Mouse (Mus musculus) midbrain, postnatal 0 days (tissue): ENCODE results near the gene Supt5. TPM values are rescaled to one million over a fixed set of nuclear protein-coding genes. Genes with fewer than 3 reads are reported as not detected.

Source experiments
- ATAC-seq: fragments of 200-750 bp; cut with Nextera tagmentation; 2 replicates; pipeline ENCODE4 v1.8.0; 2017; ENCODE audit warnings: moderate number of reproducible peaks, mild to moderate bottlenecking, moderate TSS enrichment, moderate library complexity; ENCODE audit not compliant: low FRiP score
- DNase-seq: peaks from one replicate; pipeline ENCODE4 v3.0.0-alpha.2; 2015; ENCODE audit warnings: low spot score
- H3K27ac ChIP-seq: fragments of 300-500 bp; sonication (generic); 2 replicates; pipeline ENCODE4 v1.5.1; 2014; ENCODE audit warnings: low read depth, mild to moderate bottlenecking, low read length, mixed read lengths
- H3K27me3 ChIP-seq: fragments of 300-500 bp; sonication (generic); 2 replicates; pipeline ENCODE4 v1.6.1; 2014; ENCODE audit warnings: low read length, control low read depth, mixed read lengths; ENCODE audit not compliant: insufficient read depth
- H3K36me3 ChIP-seq: fragments of 300-500 bp; sonication (generic); 2 replicates; pipeline ENCODE4 v1.6.1; 2014; ENCODE audit warnings: low read length, control low read depth, mixed read lengths; ENCODE audit not compliant: insufficient read depth
- H3K4me1 ChIP-seq: fragments of 300-500 bp; sonication (generic); 2 replicates; pipeline ENCODE4 v1.6.1; 2014; ENCODE audit warnings: mild to moderate bottlenecking, control low read depth, antibody characterized with exemption, low read length, mixed read lengths; ENCODE audit not compliant: insufficient read depth
- H3K4me2 ChIP-seq: fragments of 300-500 bp; sonication (generic); 2 replicates; pipeline ENCODE4 v1.6.1; 2014; ENCODE audit warnings: low read depth, mild to moderate bottlenecking, low read length, mixed read lengths; ENCODE audit not compliant: poor library complexity, severe bottlenecking
- H3K4me3 ChIP-seq: fragments of 300-500 bp; sonication (generic); 2 replicates; pipeline ENCODE4 v1.5.1; 2014; ENCODE audit warnings: low read depth, mild to moderate bottlenecking, low read length, moderate library complexity
- H3K9ac ChIP-seq: fragments of 300-500 bp; sonication (generic); replicated peaks from 2 replicates; pipeline ENCODE4 v1.6.1; 2014; ENCODE audit warnings: mild to moderate bottlenecking, low read length, moderate library complexity, mixed read lengths; ENCODE audit not compliant: poor library complexity, severe bottlenecking
- H3K9me3 ChIP-seq: fragments of 300-500 bp; sonication (generic); 2 replicates; pipeline ENCODE4 v1.6.1; 2016; ENCODE audit warnings: low read length, control low read depth
- CTCF ChIP-seq: IDR thresholded peaks from 2 replicates; pipeline ENCODE4 v1.5.1; 2016; ENCODE audit warnings: antibody characterized with exemption, mild to moderate bottlenecking
- WGBS: fragments of 180-500 bp; shearing (Covaris S2); extraction: QIAGEN DNeasy Blood & Tissue Kit; methylation state at CpG from one replicate; pipeline ENCODE4 v1.1.7; 2014; 5-methylcytosine and 5-hydroxymethylcytosine counted together
- polyA plus RNA-seq: library from polyadenylated mRNA; unstranded; fragments of >200 nt; fragmentation: Nextera tagmentation; extraction: Ambion mirVana; gene quantifications from 2 replicates; pipeline ENCODE4 v1.2.1, GENCODE M21; 2015
- total RNA-seq: library from RNA; depleted of rRNA; stranded (reverse); fragments of >200 nt; gene quantifications from 2 replicates; pipeline ENCODE4 v1.2.3, GENCODE M21; 2014

The Supt5 gene
- total and polyA plus RNA-seq, 2 experiments from 2014 or later, result 84.8 to 104 TPM

DNA sequence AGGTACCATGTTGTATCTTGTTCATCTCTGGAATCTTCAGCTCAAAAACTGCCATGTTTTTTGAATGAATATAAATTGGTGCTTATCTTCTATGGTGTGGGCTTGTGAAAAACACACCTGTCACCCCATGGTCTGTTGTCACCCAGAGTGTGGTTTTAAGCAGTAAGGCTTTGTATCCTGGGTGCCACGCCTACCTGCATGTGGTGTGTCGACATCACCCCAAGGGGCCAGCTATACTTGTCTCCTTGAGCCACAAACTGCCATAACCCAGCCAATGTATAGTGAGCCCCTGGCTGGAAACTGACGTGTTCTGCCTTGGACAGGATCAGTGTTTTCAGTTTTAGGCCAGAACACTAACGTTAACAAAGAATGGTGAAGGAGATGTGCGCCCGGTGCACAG, 45.6 kb upstream of the Supt5 start:
- Histone ChIP-seq H3K4me3 (no peak overlapping the region), H3K36me3 (peaks cover 12% of the 10 kb centered on the region; the same call in 1 of the 2 replicates), H3K9me3 (no peaks in the 10 kb centered on the region), H3K4me2 (no peak overlapping the region), H3K4me1 (no peaks in the 10 kb centered on the region), H3K27ac (no peak overlapping the region), H3K27me3 (no peaks in the 10 kb centered on the region), H3K9ac (no peak overlapping the region)
- no peak for TF ChIP-seq CTCF
- WGBS, result 83% methylated on average over 6 of the region's 6 CpGs
- DNase-seq, result no peak
- ATAC-seq, result no peak

- ATAC-seq (no peak), DNase-seq (no peak)
- Histone ChIP-seq H3K36me3 (peaks cover 7% of the 10 kb centered on the region; the same call in 1 of the 2 replicates), H3K9me3 (no peaks in the 10 kb centered on the region), H3K27me3 (no peaks in the 10 kb centered on the region), H3K4me1 (no peaks in the 10 kb centered on the region), H3K4me2 (no peak overlapping the region), H3K27ac (no peak overlapping the region), H3K9ac (no peak overlapping the region), H3K4me3 (no peak overlapping the region)
- 87% methylated on average over 4 of the region's 4 CpGs for WGBS
- TF ChIP-seq CTCF, result no peak
These were observed 45.1 kb upstream of the Supt5 start for GRCm38 (mm10) chr7:28383606-28384005.

DNA sequence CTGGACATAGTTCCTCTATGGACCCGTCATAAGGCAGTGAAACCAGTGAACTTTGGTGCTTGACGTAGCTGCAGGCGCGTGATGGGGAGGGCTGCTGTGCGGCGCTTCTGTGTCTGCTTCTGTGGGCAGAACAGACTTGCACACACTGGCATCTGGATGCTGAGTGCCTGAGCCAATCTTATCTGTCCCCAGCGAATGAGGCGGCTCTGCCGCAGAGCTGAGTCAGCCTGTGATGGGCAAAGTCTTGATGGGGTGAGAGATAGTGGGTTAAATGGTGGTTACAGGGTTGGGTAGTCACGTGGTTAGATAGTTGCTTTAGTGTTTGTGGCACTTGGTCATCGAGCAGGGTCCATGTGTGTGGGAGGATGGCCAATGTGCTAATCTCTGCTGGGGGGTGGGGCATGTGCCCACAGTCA, 44.4 kb upstream of the Supt5 start:
- TF ChIP-seq CTCF, result no peak
- WGBS, result 74% methylated on average over 11 of the region's 11 CpGs
- H3K27ac ChIP-seq, result 0 out of 2 replicates have a peak overlapping the region, but pooled peaks have one; percentile 3

GRCm38 (mm10) chr7:28382347-28382951, 43.9 kb upstream of the Supt5 start:
- no peak for TF ChIP-seq CTCF
- H3K4me2 ChIP-seq, result peak overlapping the region; percentile 38
- no peak overlapping the region for H3K9ac ChIP-seq
- H3K4me3 ChIP-seq, result no peak overlapping the region
- no peak for ATAC-seq
- peaks cover 7% of the 10 kb centered on the region; the same call in 1 of the 2 replicates for H3K36me3 ChIP-seq
- WGBS, result 69% methylated on average over 11 of the region's 12 CpGs
- H3K27me3 ChIP-seq, result no peaks in the 10 kb centered on the region
- H3K27ac ChIP-seq, result no peak overlapping the region; the same call in 1 of the 2 replicates
- no peaks in the 10 kb centered on the region for H3K9me3 ChIP-seq
- no peak for DNase-seq
- no peaks in the 10 kb centered on the region; the same call in 1 of the 2 replicates for H3K4me1 ChIP-seq

More for the DNA sequence above, 44.4 kb upstream of the Supt5 start:
- no peak overlapping the region for H3K9ac ChIP-seq
- no peak overlapping the region for H3K4me2 ChIP-seq
- H3K36me3 ChIP-seq, result peaks cover 7% of the 10 kb centered on the region; the same call in 1 of the 2 replicates
- DNase-seq (peak; percentile 25), ATAC-seq (no peak)
- H3K4me3 ChIP-seq, result no peak overlapping the region
- H3K9me3 ChIP-seq, result no peaks in the 10 kb centered on the region
- no peaks in the 10 kb centered on the region; the same call in 1 of the 2 replicates for H3K4me1 ChIP-seq
- H3K27me3 ChIP-seq, result no peaks in the 10 kb centered on the region

- Histone ChIP-seq H3K27me3 (no peaks in the 10 kb centered on the region), H3K9ac (0 out of 2 replicates have a peak overlapping the region, but pooled peaks have one; percentile 36), H3K36me3 (peaks cover 7% of the 10 kb centered on the region; the same call in 1 of the 2 replicates), H3K4me1 (no peaks in the 10 kb centered on the region; the same call in 1 of the 2 replicates), H3K27ac (peak overlapping the region; percentile 52), H3K4me2 (peak overlapping the region; percentile 38), H3K4me3 (peak overlapping the region; percentile 12; the same call in 1 of the 2 replicates), H3K9me3 (no peaks in the 10 kb centered on the region)
- WGBS, result 5% methylated on average over 20 of the region's 20 CpGs
- peak; percentile 37 for DNase-seq
- no peak for ATAC-seq
- TF ChIP-seq CTCF, result no peak
These were observed 43.4 kb upstream of the Supt5 start for GRCm38 (mm10) chr7:28381938-28382337.

DNA sequence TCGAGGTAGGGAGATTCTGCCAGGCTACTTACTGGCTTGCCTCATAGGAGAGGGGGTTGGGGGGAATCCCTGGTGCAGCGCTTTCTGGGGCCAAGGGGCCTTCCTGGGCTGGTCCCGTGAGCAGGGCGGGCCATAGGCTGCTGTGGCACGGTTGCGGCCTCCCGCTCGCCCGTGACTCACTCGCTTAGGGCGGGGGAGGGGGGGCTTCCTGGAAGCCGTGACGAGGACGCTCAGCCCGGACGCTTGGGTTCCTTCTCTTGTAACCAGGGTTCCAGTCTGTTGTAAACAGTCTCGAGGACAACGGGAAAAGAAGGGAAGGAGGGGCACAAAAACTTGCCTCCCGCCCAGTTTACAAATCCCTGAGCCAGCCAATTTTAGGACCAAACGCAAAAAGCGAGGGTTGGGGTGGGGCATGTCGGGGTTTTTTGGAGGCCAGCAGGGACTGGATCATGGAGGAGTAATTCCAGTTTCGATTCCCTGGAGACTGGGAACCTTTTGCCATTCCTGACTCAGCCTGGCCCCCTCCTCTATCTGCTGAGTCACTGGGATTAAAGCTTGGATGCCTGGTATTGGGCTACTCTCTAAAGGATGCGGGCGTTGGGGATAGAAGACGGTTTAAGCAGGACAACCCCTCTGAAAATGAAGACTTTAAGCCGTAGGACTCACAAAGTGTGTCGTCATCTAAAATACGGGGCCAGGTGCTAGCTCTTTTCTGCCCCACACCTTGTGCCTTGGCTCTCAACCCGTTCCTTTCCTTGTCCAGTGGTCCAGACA, 42.7 kb upstream of the Supt5 start:
- Histone ChIP-seq H3K9me3 (no peaks in the 10 kb centered on the region), H3K4me2 (peak overlapping the region; percentile 38), H3K36me3 (peaks cover 5% of the 10 kb centered on the region; the same call in 1 of the 2 replicates), H3K27ac (peak overlapping the region; percentile 52), H3K27me3 (no peaks in the 10 kb centered on the region), H3K4me3 (peak overlapping the region; percentile 12; the same call in 1 of the 2 replicates), H3K9ac (0 out of 2 replicates have a peak overlapping the region, but pooled peaks have one; percentile 36), H3K4me1 (peaks cover 4% of the 10 kb centered on the region; the same call in 1 of the 2 replicates)
- no peak for ATAC-seq
- DNase-seq, result peak; percentile 42
- 6% methylated on average over 30 of the region's 30 CpGs for WGBS
- TF ChIP-seq CTCF, result no peak
